Mouse (Mus musculus): ENCODE data around the gene Hoxa6.

DNA sequence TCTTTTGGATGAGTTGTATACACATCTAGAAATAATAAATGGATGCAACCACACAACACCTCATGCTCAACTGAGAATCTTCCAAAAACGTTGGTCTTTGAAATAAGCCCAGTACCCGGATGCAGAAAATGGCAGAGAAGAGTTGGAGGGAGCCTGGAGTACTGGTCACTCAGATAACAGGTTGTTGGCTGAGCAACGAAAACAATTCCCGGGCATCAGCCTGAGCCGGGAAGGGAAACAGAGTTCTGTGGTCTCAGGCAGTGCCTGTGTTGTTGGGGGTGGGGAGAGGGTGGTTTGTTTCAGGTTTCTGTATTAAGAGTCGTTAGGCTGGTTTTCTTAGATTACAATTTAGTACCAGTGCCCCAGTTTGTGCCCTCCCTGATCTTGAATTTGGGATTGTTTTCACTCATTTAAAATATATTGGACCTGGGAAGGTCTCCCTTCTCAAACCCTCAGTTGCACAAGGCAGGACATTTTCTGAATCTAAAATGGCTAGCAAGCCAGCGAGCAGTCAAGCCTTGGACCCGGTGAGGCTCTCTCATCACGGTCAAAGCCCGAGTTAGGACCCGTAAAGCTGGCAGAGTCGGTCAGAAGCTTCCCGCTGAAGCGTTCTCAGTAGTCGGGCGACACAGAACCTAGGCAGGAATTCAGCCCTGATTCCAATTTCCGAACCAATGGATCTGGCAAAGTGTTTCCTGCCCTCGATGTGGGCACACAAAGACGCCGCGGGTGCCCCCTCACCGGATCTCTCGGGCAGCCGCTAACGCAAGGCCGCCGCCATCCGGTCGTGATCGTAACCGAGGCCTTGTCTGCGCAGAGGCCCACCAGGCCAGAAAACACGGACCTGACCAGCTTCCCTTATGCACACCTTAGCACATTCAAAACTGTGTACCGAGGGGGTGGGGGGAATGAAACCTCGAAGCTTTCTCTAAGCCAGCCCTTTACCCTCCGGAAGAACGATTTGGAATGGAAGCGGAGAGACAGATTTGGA is 20.2 kb upstream of the Hoxa6 start:
- TF ChIP-seq CTCF (IDR thresholded peaks at IDR 0.05; ENCODE audit: control insufficient read depth, insufficient read depth, low read length) (no peak), POLR2A (IDR thresholded peaks at IDR 0.05; ENCODE audit: borderline replicate concordance, control insufficient read depth, low read depth, low read length) (0 out of 2 replicates have a peak, but pooled peaks have one; percentile 10)
